Mouse (Mus musculus) heart, postnatal 36 days (tissue): Measurements from ENCODE around the gene Colq. TPM values are rescaled to one million over a fixed set of nuclear protein-coding genes. Genes with fewer than 3 reads are reported as not detected.

Experiments
- DNase-seq, 2 experiments: peaks; one replicate each; pipeline ENCODE4 v3.0.0; 2021 to 2022
- intact Hi-C: fragments of 180-260 bp; cut with DNase I; formaldehyde crosslinking; loops from one replicate; pipeline ENCODE4 v1.15.1; 2025
- total RNA-seq, 2 experiments: library from RNA; stranded (reverse); gene quantifications; 2 replicates each; pipeline ENCODE4 v1.2.3; 2021

Colq gene
- total RNA-seq, 2 experiments from 2014 or later = 6.0 to 9.9 TPM

GRCm38 (mm10) chr14:31537298-31537697 lies 53.8 kb downstream of the Colq start:
- DNase-seq = peak; percentile 14 to 20
- intact Hi-C loops = no loop called here

DNA sequence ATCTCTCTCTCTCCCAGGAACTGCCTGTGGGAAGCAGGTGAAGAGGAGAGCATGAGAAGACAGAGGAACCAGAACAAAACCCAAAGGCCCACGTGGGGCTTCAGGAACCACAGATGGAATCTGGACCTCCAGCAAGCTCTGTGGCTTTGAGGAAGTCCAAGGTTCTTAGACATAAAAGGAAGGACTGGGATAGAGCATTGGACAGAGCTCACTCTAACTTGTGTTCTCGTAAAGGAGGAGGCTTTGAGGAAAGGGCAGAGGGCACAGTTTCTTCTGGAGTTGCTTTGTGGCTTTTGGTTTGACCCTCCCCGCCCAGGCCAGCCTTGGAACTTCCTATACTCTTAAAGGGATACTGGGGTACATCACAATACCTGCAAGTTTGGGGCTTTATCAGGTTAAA lies 58.5 kb downstream of the Colq start:
- DNase-seq = no peak
- intact Hi-C loops = no loop called here

- peak; percentile 19 to 21 for DNase-seq
- intact Hi-C loops = no loop called here
These were observed 59.5 kb downstream of the Colq start for GRCm38 (mm10) chr14:31531506-31532148.

DNA sequence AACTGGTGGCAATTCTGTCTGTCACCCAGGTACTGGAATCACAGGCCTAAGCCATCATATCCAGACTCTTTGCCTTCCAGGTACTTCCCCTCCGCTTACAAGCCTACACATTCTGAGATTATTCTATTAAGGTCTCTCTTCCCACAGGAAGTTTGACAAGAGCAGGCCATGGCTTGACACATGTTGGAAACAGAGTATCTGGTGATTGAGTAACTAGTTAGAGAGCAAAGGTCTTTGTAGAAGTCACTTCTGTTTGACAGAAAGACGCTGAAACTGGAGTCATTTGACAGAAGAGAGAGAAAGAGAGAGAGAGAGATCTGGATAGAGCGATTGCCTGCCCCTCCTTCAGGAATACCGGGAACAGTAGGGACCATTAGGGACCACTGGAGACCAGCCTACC lies 60.3 kb downstream of the Colq start:
- no peak for DNase-seq
- intact Hi-C loops = no loop called here

DNA sequence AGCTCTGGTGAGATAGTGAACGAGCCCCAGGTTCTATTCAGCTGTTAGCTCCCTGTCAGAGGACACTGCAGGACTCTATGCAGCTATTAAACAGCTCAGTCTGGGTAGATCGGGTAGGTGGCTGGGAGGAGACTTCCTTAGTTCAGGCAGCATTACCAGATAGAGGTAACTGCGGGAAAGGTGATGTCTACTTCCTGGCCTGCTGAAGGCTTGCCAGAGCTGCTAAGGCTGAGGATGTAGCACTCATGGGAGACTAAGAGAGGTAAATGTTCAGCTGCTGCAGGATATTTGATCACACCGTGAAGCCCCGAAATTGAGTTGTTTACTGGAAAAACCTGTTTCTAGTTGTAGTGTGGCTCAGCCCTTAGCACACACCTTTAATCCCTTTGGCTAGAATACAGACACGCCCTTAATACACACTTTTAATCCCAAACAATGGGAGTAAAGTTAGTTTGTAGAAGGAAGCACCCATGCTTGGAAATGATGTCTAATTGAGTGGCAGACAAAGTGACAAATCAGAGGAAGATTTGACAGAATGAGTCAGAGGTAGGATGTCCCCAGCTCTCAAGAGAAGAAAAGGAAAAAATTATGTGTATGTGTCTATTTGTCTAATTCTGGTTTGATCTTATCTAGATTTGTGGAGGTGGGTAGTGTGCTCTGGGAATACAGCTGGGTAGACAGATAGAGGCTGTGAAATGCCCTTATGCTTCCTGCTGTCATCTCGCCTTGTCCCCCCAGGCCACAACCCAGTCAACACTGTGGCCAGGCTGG lies 65.9 kb downstream of the Colq start:
- DNase-seq = no peak
- intact Hi-C loops = no loop called here

GRCm38 (mm10) chr14:31521318-31521717 lies 69.8 kb downstream of the Colq start:
- no peak for DNase-seq
- intact Hi-C loops = no loop called here

DNA sequence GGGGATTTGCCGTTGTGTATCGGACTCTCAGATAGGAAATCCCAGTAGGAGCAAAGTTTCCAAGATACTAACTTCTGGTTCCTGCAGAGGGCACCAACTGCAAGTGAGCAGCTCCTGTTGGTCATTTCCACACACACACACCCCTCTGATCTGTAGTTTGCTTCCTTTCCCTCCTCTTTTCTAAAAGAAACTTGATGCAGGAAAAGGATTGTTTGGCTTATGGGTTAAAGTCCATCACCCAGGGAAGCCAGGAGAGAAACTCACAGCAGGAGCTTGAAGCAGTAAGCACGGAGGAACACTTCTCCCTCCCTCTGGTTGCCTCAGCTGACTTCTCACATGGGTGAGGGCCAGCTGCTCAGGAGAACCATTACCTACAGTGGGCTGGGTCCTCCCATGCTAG lies 72.0 kb downstream of the Colq start:
- no peak for DNase-seq
- intact Hi-C loops = loop anchor here (1.0 kb wide), 1 partner anchor 86 kb away; no protein-coding TSS in a partner anchor

DNA sequence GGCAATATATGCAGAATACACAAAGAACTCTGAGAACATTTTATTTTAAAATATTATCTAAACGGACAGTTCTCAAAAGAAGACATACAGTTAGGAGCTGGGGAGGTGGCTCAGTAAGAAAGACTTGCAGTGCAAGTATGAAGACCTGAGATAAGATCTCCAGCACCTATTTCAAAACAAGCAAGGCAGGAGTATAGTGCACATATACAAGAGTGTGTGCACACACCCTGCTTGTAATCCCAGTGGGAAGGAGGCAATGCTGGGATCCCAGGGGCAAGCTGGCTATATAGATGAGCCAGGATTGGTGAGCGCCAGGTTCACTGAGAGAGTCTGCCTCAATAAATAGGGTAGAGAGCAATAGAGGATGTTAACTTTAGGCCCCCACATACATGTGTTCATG lies 75.2 kb downstream of the Colq start:
- no peak for DNase-seq
- intact Hi-C loops = no loop called here

DNA sequence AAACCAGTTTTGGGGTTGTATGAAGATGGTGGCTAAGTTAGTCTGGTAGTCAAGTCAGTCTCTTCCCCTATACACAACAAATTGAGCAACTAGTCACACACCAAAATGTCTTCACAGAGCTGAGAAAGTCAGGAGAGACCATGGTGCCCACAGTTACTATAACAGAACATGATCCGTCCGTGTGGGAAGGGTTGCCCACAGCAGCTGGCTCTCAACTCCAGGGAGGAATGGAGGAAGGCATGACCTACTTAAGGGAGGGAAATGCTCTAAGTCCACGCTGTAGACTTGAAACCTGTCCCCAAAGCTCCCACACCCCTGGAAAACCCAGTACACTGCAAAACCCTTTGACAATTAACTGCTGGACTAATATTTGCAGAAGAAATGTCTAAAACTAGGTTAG lies 80.8 kb downstream of the Colq start:
- no peak for DNase-seq
- intact Hi-C loops = no loop called here

- peak; percentile 31 to 39 for DNase-seq
These were observed 81.2 kb downstream of the Colq start for GRCm38 (mm10) chr14:31509911-31510310.

DNA sequence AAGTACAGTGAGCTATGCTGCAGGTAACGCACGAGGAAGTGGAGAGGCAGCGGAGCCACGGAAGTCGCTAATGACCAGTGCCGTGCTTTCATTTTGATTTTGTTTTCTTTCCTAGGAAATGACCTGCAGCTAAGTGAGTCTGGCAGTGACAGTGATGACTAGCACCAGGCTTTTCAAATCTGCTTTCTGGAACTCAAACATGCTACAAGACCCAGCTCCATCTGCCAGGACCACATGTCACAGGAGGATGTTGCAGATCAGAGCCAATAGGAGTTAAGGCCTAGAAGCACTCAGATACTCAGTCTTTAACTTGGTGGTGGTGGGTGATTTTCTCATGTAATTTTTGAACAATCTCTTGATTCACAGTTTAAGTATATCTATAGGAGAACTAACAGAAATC lies 84.7 kb downstream of the Colq start:
- DNase-seq = no peak
- intact Hi-C loops = no loop called here

More at GRCm38 (mm10) chr14:31509911-31510310, 81.2 kb downstream of the Colq start:
- intact Hi-C loops = no loop called here

GRCm38 (mm10) chr14:31503406-31503805 lies 87.7 kb downstream of the Colq start:
- intact Hi-C loops = no loop called here
- no peak for DNase-seq

- DNase-seq = no peak
- intact Hi-C loops = no loop called here
These were observed 91.6 kb downstream of the Colq start for GRCm38 (mm10) chr14:31499526-31499925.

- intact Hi-C loops = no loop called here
- no peak for DNase-seq
These were observed 94.9 kb downstream of the Colq start for GRCm38 (mm10) chr14:31496241-31496646.

DNA sequence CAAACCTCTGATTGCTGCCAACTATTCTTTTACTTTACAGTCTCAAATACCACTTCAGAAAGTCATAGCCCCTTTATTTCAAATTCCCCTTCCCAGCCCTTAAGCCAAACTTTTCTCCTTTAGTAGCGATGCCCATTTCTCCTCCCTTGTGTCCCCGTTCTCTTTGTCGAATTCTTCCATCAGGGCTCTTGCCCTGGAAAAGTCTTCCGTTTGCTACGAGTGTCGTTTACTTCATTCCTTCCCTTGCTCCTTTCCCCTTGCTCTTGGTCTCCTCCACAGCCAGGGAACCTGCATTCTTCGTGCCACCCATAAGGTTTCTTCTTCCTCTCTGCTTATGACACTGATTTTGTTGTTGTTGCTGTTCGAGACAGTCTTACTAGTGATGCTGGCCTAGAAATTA lies 95.6 kb downstream of the Colq start:
- intact Hi-C loops = loop anchor here (2.0 kb wide), 1 partner anchor 109 kb away; no protein-coding TSS in a partner anchor
- no peak for DNase-seq

DNA sequence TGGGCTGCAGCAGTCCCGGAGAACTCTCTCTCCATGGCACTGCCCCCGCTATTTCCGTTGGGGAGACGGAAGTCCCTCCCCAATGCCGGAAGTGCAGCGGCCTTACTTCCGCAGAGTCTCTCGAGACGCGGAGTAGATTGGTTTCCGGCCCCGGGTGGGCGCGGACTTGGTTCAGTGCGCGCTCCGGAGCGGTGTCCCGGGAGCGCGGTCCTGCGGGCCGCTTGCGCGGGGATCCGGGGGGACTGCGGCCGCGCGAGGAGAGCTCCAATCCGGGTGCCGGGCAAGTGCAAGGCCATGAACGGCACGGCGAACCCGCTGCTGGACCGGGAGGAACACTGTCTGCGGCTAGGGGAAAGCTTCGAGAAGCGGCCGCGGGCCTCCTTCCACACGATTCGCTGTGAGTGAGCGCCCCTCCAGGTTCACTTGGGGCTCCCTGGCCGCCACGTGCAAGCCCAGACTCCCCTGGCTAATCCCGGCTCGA lies 96.1 kb downstream of the Colq start, which contains the start of gene Mettl6:
Gene Mettl6, minus strand, starts transcription at position 66 of the 481 bp plus-strand sequence.
- peak; percentile 90 to 92 for DNase-seq
- intact Hi-C loops = loop anchor here (2.0 kb wide), 1 partner anchor 110 kb away; no protein-coding TSS in a partner anchor

GRCm38 (mm10) chr14:31494349-31494974 lies 96.7 kb downstream of the Colq start, which contains the start of gene Eaf1:
Gene Eaf1, plus strand, starts transcription at chr14:31494399.
- intact Hi-C loops = loop anchor here (2.0 kb wide), 1 partner anchor 110 kb away; no protein-coding TSS in a partner anchor
- DNase-seq = no peak

DNA sequence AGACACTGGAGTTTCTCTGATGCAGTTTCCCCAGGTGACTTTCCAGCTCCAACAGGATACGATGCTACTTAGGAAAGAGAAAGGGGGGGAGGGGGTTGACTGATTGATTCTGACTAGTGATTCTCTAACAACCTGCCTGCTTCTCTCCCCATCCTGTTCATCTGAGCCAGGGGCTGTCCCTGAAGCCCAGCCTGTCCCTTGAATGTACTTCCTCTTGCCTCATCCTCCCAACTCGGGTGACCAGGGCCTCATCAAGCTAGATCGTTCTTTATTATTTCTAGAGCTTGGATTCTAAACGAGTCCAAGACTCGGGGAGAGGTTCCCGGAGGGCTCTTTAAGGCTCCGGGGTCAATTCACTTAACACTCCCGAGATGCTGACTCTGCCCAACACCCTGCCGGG lies 97.2 kb downstream of the Colq start:
- intact Hi-C loops = loop anchor here (2.0 kb wide), 1 partner anchor 111 kb away; no protein-coding TSS in a partner anchor
- DNase-seq = no peak

DNA sequence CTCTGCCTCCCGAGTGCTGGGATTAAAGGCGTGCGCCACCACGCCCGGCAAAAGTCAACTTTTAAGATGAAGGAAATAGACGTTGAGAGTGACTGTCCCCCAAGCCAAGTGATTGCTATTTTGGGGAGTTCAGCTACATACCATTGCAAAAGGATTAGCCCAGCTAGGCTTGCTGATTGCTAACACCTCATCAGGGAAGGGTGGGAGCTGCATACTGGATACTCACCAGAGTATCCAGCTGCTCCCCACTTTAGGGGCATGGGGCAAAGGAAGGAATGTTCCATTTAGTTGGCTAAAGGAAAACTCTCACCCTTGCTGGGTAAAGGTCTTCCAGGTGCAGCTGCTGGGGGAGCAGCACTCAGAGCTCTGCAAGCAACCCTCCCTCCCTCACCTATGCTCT lies 103.1 kb downstream of the Colq start:
- no peak for DNase-seq
- intact Hi-C loops = no loop called here

- intact Hi-C loops = no loop called here
These were observed 104.7 kb downstream of the Colq start for GRCm38 (mm10) chr14:31486465-31486864.

DNA sequence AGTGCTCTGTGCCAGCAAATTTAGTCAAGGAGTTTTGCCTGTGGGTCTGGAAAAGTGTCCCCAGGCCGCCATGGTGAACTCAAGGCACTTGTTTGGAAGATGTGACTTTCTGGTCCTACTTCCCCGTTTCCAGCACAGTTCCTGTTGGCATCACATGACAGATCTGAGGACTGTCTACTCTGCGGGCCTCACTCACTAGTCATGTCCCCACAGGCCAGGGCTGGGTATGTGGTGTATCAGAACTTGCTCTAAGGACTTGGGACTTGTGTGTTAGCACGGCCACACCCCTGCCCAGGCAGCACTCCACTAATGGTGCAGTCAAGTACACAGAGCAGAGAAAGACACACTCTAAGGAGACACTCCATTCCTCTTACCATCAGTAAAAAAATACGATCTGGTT lies 108.7 kb downstream of the Colq start:
- intact Hi-C loops = no loop called here
- DNase-seq = no peak

More at GRCm38 (mm10) chr14:31486465-31486864, 104.7 kb downstream of the Colq start:
- no peak for DNase-seq
